Mouse (Mus musculus): ENCODE results near the gene Necap2.

DNA sequence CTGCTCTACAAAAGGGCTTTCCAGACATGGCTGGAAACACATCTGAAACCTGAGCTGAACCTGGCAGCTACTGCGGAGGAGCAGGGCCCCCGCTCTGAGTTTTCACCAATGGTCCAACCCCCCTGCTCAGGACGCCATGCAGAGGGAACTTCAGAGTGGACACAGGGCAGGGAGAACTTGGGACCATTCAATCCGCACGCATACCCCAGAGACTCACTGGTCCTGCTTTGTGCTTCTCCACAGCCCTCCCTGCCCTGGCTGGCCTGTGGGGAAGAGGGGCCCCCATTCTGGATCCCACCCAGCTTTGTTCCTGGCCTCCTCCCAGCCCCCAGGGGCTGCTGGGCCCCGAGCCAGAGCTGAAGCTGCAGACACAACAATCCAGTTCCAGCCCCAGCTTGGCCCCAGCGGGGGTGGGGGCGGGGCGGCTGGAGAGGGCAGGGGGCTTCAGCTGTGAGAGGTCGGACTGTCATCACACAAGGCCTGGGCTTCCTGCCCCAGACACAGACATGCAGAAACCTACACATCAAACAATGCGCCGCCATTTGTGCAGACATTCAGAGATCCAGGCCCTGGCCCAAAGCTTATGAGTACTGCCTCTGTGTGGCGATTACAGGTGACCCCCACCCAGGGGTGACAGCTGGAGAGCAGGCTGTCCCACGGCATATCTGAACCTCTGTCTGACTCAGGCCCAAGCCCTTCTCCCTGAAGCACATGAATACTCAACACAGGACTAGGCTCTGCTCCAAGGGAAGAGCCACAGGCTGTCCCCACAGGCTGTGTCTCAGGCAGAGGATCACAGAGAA is 57.1 kb downstream of the Necap2 start:
- no peak for TF ChIP-seq POLR2A (IDR thresholded peaks at IDR 0.05; ENCODE audit: control insufficient read depth, low read depth, low read length)
- no peak for TF ChIP-seq CTCF (IDR thresholded peaks at IDR 0.05; ENCODE audit: control insufficient read depth, insufficient read depth, insufficient replicate concordance, low read depth, low read length)
